Mouse (Mus musculus): Measurements from ENCODE around the gene Pygo2. TPM values are rescaled to one million over a fixed set of nuclear protein-coding genes. Genes with fewer than 3 reads are reported as not detected.
A peak's percentile ranks its signal among the peaks of the same experiment; 100 is the strongest.

Gene Pygo2
- total and polyA plus RNA-seq, 2 experiments from 2014 or later: 31.0 to 74.7 TPM

DNA sequence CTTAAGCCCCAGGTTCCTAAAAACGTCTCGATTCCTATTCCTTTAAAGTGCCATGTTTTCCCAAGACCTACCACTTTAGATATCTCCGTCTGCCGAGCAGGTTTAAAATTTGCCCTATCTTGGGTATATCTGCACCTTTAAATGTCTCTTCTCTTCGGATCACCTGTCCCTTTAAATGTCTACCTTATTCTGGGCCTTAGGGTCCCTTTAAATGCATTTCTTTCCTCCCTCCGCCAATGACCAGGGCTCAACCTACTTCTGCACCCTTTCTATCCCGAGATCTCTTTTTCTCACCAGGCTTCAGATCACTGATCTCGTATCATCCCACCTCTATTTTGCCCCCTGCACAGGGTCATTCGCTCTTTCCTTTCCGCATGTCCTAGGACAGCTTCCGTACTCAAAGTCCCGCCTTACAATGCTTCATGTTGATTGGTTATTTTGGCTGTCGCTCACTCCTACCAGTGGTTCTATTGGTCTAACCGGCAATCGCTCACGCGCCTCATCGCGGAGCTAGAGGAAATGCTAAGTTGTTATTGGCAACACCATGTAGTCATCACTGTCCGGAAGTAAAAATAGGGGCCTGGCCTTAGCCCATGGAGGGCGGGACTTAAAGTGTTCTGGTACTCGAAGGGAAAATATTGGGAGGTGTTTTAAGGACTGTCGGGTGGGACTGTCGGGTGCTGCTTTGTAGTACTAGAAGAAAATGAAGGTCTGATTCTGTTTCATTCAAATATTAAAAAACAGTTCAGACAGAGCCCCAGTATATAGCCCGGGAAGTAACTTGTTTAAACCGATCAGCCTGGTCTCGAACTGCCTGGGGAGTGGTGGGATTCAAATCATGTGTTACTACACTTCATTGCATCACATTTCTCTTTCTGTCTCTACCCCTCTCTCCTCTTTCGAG lies 18.3 kb upstream of the Pygo2 start, which contains the start of gene Flad1:
Gene Flad1 (minus strand): TSS at position 381 of the 904 bp plus-strand sequence.
- H3K36me3 ChIP-seq (ENCODE audit: insufficient read depth, low read length): peaks cover 15% of the 10 kb centered on the region
- TF ChIP-seq CTCF (IDR thresholded peaks at IDR 0.05; ENCODE audit: low read depth): no peak
- H3K9ac ChIP-seq (replicated peaks; ENCODE audit: low read length): peak within 1 kb of the TSS; percentile 49
- peak within 1 kb of the TSS; percentile 49 for H3K4me3 ChIP-seq (ENCODE audit: low read length)
- 0 out of 2 replicates have a peak, but pooled peaks cover 4% of the 10 kb centered on the region for H3K4me1 ChIP-seq (ENCODE audit: insufficient read depth, low read length)
- peak; percentile 99 for ATAC-seq
- WGBS: 6% methylated on average over 28 of the region's 28 CpGs
- no peaks in the 10 kb centered on the region for H3K27me3 ChIP-seq (ENCODE audit: insufficient read depth, low read length)
- H3K9me3 ChIP-seq (ENCODE audit: low read length): no peaks in the 10 kb centered on the region
- peak; percentile 99 for DNase-seq (ENCODE audit: low spot score)
- H3K4me2 ChIP-seq (ENCODE audit: low read depth, low read length): peak within 1 kb of the TSS; percentile 80
- peak within 1 kb of the TSS; percentile 70 for H3K27ac ChIP-seq

DNA sequence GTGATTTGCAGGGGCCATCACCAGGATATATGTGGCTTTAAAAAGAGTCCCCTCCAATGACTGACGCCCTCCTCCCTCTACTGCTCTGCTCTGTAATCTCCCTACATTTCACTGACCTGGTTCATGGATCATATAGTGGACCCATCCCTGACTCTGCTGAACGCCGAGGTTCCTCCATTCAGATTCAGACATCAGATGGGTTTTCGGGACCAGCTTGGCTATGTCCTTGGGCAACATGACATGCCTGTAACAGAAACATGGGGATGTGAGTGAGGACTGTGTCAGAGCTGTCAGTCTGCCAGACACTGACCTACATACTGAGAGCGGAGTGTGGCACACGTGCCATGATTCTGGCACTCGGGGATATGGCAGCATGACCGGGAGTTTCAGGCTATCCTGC lies 13.9 kb upstream of the Pygo2 start:
- WGBS: 96% methylated on average over 8 of the region's 8 CpGs
- H3K27ac ChIP-seq: no peak overlapping the region
- no peak for DNase-seq (ENCODE audit: low spot score)
- H3K9me3 ChIP-seq (ENCODE audit: low read length): no peaks in the 10 kb centered on the region
- no peak overlapping the region for H3K9ac ChIP-seq (replicated peaks; ENCODE audit: low read length)
- H3K4me2 ChIP-seq (ENCODE audit: low read depth, low read length): no peak overlapping the region
- H3K4me3 ChIP-seq (ENCODE audit: low read length): no peak overlapping the region
- ATAC-seq: no peak
- peaks cover 11% of the 10 kb centered on the region for H3K36me3 ChIP-seq (ENCODE audit: insufficient read depth, low read length)
- TF ChIP-seq CTCF (IDR thresholded peaks at IDR 0.05; ENCODE audit: low read depth): no peak
- peaks cover 7% of the 10 kb centered on the region; the same call in 1 of the 2 replicates for H3K4me1 ChIP-seq (ENCODE audit: insufficient read depth, low read length)
- no peaks in the 10 kb centered on the region for H3K27me3 ChIP-seq (ENCODE audit: insufficient read depth, low read length)

DNA sequence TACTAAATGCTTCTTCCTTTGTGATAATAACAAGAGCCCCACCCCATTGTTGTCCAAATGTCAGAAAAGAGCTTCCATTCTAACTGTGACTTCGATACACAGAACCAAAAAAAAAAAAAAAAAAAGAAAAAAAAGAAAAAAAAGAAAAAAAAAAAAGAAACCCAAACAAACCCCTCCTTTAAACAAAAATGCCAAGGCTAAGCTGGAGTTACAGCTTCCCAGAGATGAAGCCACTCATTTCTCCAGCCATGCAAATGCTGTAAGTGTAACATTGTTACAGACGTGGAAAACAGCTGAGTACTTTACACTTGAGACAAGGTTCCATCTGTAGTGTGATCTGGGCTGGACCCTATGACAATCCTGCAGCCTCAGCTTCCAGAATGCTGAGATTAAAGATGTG lies 12.9 kb upstream of the Pygo2 start:
- DNase-seq (ENCODE audit: low spot score): no peak
- Histone ChIP-seq H3K9me3 (ENCODE audit: low read length) (no peaks in the 10 kb centered on the region), H3K4me1 (ENCODE audit: insufficient read depth, low read length) (peaks cover 14% of the 10 kb centered on the region), H3K27me3 (ENCODE audit: insufficient read depth, low read length) (no peaks in the 10 kb centered on the region), H3K27ac (no peak overlapping the region), H3K4me2 (ENCODE audit: low read depth, low read length) (peak overlapping the region; percentile 99), H3K9ac (replicated peaks; ENCODE audit: low read length) (peak overlapping the region; percentile 40), H3K36me3 (ENCODE audit: insufficient read depth, low read length) (peaks cover 11% of the 10 kb centered on the region), H3K4me3 (ENCODE audit: low read length) (peak overlapping the region; percentile 70)
- TF ChIP-seq CTCF (IDR thresholded peaks at IDR 0.05; ENCODE audit: low read depth): no peak
- ATAC-seq: no peak
- WGBS: 25% methylated on average over 2 of the region's 2 CpGs

DNA sequence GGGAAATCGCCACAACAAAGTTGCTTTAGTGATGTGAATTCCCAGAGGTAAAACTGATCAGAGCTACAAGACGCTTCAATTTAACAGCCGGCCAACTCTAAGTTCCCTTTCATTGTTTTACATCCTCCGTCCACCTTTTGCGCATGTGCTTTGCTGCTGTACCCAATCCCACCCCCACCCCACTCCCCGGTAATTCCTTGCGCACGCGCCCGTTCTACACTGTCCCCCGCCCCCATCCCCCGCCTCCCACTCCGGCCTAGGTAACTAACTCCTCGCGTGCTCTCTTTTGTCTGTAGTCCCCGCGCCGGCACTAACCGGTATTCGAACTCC lies 12.2 kb upstream of the Pygo2 start:
- peaks cover 11% of the 10 kb centered on the region for H3K36me3 ChIP-seq (ENCODE audit: insufficient read depth, low read length)
- no peak overlapping the region for H3K27ac ChIP-seq
- peak overlapping the region; percentile 40 for H3K9ac ChIP-seq (replicated peaks; ENCODE audit: low read length)
- DNase-seq (ENCODE audit: low spot score) (peak; percentile 83), ATAC-seq (peak; percentile 59)
- no peak for TF ChIP-seq CTCF (IDR thresholded peaks at IDR 0.05; ENCODE audit: low read depth)
- H3K27me3 ChIP-seq (ENCODE audit: insufficient read depth, low read length): no peaks in the 10 kb centered on the region
- under 1% methylated on average over 20 of the region's 20 CpGs for WGBS
- H3K4me1 ChIP-seq (ENCODE audit: insufficient read depth, low read length): peaks cover 14% of the 10 kb centered on the region
- H3K9me3 ChIP-seq (ENCODE audit: low read length): no peaks in the 10 kb centered on the region
- peak overlapping the region; percentile 70 for H3K4me3 ChIP-seq (ENCODE audit: low read length)
- peak overlapping the region; percentile 99 for H3K4me2 ChIP-seq (ENCODE audit: low read depth, low read length)

DNA sequence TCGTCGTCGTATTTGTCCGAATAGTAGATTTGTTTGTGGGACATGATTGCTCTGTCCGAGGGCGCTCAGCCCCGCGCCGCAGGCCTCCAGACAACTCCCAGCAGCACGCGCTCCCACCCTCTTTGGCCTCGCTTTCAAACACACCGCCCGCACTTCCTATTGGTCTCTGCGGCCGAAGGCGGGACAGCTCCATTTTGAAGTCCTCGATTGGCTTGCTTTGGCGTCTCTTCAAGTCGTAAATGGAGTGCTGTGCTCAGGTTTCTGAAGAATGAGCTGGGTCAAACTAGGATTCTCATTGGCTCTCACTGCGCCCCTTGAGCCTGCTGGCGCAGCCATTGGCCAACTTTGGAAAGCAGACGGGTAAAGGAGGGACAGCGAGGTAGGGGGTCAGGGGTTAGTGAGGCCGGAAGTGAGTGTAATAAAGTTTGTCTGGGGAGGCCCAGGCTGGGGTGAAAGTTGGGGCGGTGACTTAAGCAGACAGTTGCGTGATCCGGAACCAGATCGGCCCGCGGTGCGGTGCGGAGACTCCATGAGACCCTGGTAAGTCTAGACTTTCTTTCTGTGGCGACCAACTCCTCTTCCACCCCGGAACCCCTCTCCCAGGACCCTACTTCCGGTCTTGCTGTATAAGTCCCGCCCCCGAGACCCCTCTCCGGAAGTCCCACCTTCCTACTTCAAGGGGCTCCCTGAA lies 11.7 kb upstream of the Pygo2 start, which contains the start of the genes Cks1b and Shc1:
Gene Cks1b (minus strand): TSS at position 214 of the 691 bp plus-strand sequence.
Gene Shc1 (plus strand): TSS at position 274 of the 691 bp plus-strand sequence.
- peaks cover 11% of the 10 kb centered on the region for H3K36me3 ChIP-seq (ENCODE audit: insufficient read depth, low read length)
- ATAC-seq (peak; percentile 97), DNase-seq (ENCODE audit: low spot score) (peak; percentile 99)
- WGBS: under 1% methylated on average over 39 of the region's 39 CpGs
- H3K4me2 ChIP-seq (ENCODE audit: low read depth, low read length): peak within 1 kb of the TSS; percentile 99
- H3K27ac ChIP-seq: peak within 1 kb of the TSS; percentile 85
- H3K4me1 ChIP-seq (ENCODE audit: insufficient read depth, low read length): peaks cover 14% of the 10 kb centered on the region
- TF ChIP-seq CTCF (IDR thresholded peaks at IDR 0.05; ENCODE audit: low read depth): no peak
- H3K4me3 ChIP-seq (ENCODE audit: low read length): peak within 1 kb of the TSS; percentile 70
- no peaks in the 10 kb centered on the region for H3K27me3 ChIP-seq (ENCODE audit: insufficient read depth, low read length)
- H3K9me3 ChIP-seq (ENCODE audit: low read length): no peaks in the 10 kb centered on the region
- peak within 1 kb of the TSS; percentile 55 for H3K9ac ChIP-seq (replicated peaks; ENCODE audit: low read length)

DNA sequence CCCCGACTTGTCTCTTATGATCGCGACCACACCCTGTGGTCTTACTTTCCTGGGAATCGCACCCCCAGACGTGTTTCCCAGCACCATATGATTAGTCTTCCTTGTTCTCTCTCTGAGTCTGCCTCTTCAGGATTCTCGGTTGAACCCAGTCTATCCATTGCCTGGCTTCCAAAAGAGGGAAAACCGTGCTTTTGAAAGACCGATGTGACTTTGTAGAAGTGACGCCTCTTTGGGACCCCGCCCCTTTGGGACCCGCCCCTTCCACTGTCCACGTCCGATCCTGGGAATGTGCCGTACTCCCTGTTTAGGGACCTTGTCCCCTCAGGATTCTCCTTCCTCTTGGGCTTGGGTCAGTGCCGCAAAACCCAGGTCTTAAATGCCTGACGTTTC lies 11.2 kb upstream of the Pygo2 start:
- ATAC-seq: no peak

More for the DNA sequence above, 11.2 kb upstream of the Pygo2 start:
- Histone ChIP-seq H3K4me2 (ENCODE audit: low read depth, low read length) (peak overlapping the region; percentile 99), H3K36me3 (ENCODE audit: insufficient read depth, low read length) (peaks cover 11% of the 10 kb centered on the region), H3K4me3 (ENCODE audit: low read length) (peak overlapping the region; percentile 70), H3K9me3 (ENCODE audit: low read length) (no peaks in the 10 kb centered on the region), H3K27ac (peak overlapping the region; percentile 85), H3K27me3 (ENCODE audit: insufficient read depth, low read length) (no peaks in the 10 kb centered on the region), H3K4me1 (ENCODE audit: insufficient read depth, low read length) (peaks cover 14% of the 10 kb centered on the region), H3K9ac (replicated peaks; ENCODE audit: low read length) (peak overlapping the region; percentile 55)
- peak; percentile 73 for DNase-seq (ENCODE audit: low spot score)
- TF ChIP-seq CTCF (IDR thresholded peaks at IDR 0.05; ENCODE audit: low read depth): no peak
- WGBS: 1% methylated on average over 16 of the region's 16 CpGs
